Mouse (Mus musculus) brain, embryonic 14.5 days (tissue): ENCODE data around the gene Inpp5k.

Experiments
- CTCF ChIP-seq: fragments of 200-500 bp; IDR thresholded peaks from 2 replicates; pipeline ENCODE4 v1.5.1; 2012; ENCODE audit warnings: inconsistent platforms, mild to moderate bottlenecking, moderate library complexity, borderline replicate concordance; ENCODE audit not compliant: insufficient read depth, insufficient read length; ENCODE audit errors: extremely low read depth
- POLR2A ChIP-seq: fragments of 200-500 bp; IDR thresholded peaks from 2 replicates; pipeline ENCODE4 v1.6.1; 2012; ENCODE audit warnings: mild to moderate bottlenecking, inconsistent platforms, borderline replicate concordance; ENCODE audit not compliant: poor library complexity, insufficient read depth, insufficient read length, severe bottlenecking; ENCODE audit errors: extremely low read depth

DNA sequence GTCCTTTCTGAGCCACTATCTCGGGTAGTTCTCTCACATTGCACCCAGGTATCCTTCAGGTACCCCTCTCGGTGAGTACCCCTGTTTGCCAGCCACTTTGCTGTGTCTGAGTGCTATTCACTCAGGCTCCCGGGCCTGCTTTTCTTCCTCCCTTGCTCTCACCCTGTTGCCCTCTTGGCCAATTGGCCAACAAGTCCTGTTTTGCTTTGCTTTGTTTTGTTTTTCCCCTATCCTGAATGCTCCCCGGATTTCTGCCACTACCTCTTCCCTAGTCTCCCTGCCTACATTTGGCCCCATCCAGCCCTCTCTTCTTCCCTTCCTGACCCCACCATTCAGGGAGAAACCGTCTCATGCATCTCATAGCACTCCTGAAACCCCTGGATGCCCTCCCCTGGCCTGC, 44.8 kb upstream of the Inpp5k start:
- TF ChIP-seq CTCF: no peak
- TF ChIP-seq POLR2A: no peak
